Mouse (Mus musculus): Measurements from ENCODE around the gene Gkap1. TPM values are rescaled to one million over a fixed set of nuclear protein-coding genes. Genes with fewer than 3 reads are reported as not detected.

Gkap1 gene
- 22.7 and 23.6 TPM in 2 replicates for polyA plus RNA-seq (2015; fragmentation: Nextera tagmentation; extraction: Ambion mirVana)

GRCm38 (mm10) chr13:58275599-58275998 lies at the start of gene Gkap1:
Gkap1 (minus strand) TSS chr13:58275699.
- 72% methylated on average over 8 of the region's 8 CpGs for WGBS
- ATAC-seq (ENCODE audit: borderline replicate concordance, extremely low read depth, low FRiP score, low TSS enrichment), result no peak
- peak within 1 kb of the TSS; percentile 78 for H3K27ac ChIP-seq

GRCm38 (mm10) chr13:58317768-58318167 lies 42.3 kb upstream of the Gkap1 start:
- Histone ChIP-seq H3K27me3 (no peaks in the 10 kb centered on the region), H3K4me2 (no peak overlapping the region), H3K4me1 (no peaks in the 10 kb centered on the region), H3K4me3 (no peak overlapping the region), H3K9me3 (no peaks in the 10 kb centered on the region), H3K9ac (no peak overlapping the region), H3K27ac (no peak overlapping the region), H3K36me3 (no peaks in the 10 kb centered on the region)
- WGBS, result 54% methylated on average over 2 of the region's 2 CpGs
- no peak for ATAC-seq (ENCODE audit: borderline replicate concordance, extremely low read depth, low FRiP score, low TSS enrichment)

More at GRCm38 (mm10) chr13:58275599-58275998, at the start of gene Gkap1:
- H3K4me1 ChIP-seq, result peaks cover 13% of the 10 kb centered on the region; the same call in 1 of the 2 replicates
- peak within 1 kb of the TSS; percentile 87 for H3K4me2 ChIP-seq
- peak within 1 kb of the TSS; percentile 73 for H3K9ac ChIP-seq
- H3K9me3 ChIP-seq, result no peaks in the 10 kb centered on the region
- no peaks in the 10 kb centered on the region for H3K36me3 ChIP-seq
- 0 out of 2 replicates have a peak, but pooled peaks cover 6% of the 10 kb centered on the region for H3K27me3 ChIP-seq
- H3K4me3 ChIP-seq, result peak within 1 kb of the TSS; percentile 91

GRCm38 (mm10) chr13:58314991-58315390 lies 39.5 kb upstream of the Gkap1 start:
- Histone ChIP-seq H3K4me1 (no peaks in the 10 kb centered on the region), H3K4me2 (no peak overlapping the region), H3K9ac (no peak overlapping the region), H3K27ac (no peak overlapping the region), H3K36me3 (no peaks in the 10 kb centered on the region), H3K4me3 (no peak overlapping the region), H3K27me3 (no peaks in the 10 kb centered on the region), H3K9me3 (no peaks in the 10 kb centered on the region)
- WGBS, result 46% methylated on average over 6 of the region's 6 CpGs
- ATAC-seq (ENCODE audit: borderline replicate concordance, extremely low read depth, low FRiP score, low TSS enrichment), result no peak

- ATAC-seq (ENCODE audit: borderline replicate concordance, extremely low read depth, low FRiP score, low TSS enrichment), result no peak
- Histone ChIP-seq H3K9me3 (no peaks in the 10 kb centered on the region), H3K27me3 (no peaks in the 10 kb centered on the region), H3K9ac (no peak overlapping the region), H3K27ac (no peak overlapping the region), H3K4me2 (no peak overlapping the region), H3K36me3 (no peaks in the 10 kb centered on the region), H3K4me1 (no peaks in the 10 kb centered on the region), H3K4me3 (no peak overlapping the region)
- 67% methylated on average over 3 of the region's 3 CpGs for WGBS
Observed at GRCm38 (mm10) chr13:58313758-58314157, 38.3 kb upstream of the Gkap1 start.

- ATAC-seq (ENCODE audit: borderline replicate concordance, extremely low read depth, low FRiP score, low TSS enrichment), result no peak
- Histone ChIP-seq H3K9me3 (no peaks in the 10 kb centered on the region), H3K27ac (no peak overlapping the region), H3K4me1 (no peaks in the 10 kb centered on the region), H3K4me3 (no peak overlapping the region), H3K9ac (no peak overlapping the region), H3K4me2 (no peak overlapping the region), H3K36me3 (no peaks in the 10 kb centered on the region), H3K27me3 (no peaks in the 10 kb centered on the region)
- 23% methylated on average over 3 of the region's 3 CpGs for WGBS
Observed at GRCm38 (mm10) chr13:58311351-58311750, 35.9 kb upstream of the Gkap1 start.

GRCm38 (mm10) chr13:58309499-58309898 lies 34.0 kb upstream of the Gkap1 start:
- Histone ChIP-seq H3K27ac (no peak overlapping the region), H3K4me1 (no peaks in the 10 kb centered on the region), H3K9me3 (no peaks in the 10 kb centered on the region), H3K36me3 (no peaks in the 10 kb centered on the region), H3K4me3 (no peak overlapping the region), H3K9ac (no peak overlapping the region), H3K27me3 (no peaks in the 10 kb centered on the region), H3K4me2 (no peak overlapping the region)
- 67% methylated on average over 8 of the region's 8 CpGs for WGBS
- ATAC-seq (ENCODE audit: borderline replicate concordance, extremely low read depth, low FRiP score, low TSS enrichment), result no peak

GRCm38 (mm10) chr13:58307453-58307852 lies 32.0 kb upstream of the Gkap1 start:
- H3K27me3 ChIP-seq, result no peaks in the 10 kb centered on the region
- 92% methylated on average over 5 of the region's 5 CpGs for WGBS

GRCm38 (mm10) chr13:58305230-58305629 lies 29.7 kb upstream of the Gkap1 start:
- H3K4me2 ChIP-seq, result no peak overlapping the region

More at GRCm38 (mm10) chr13:58307453-58307852, 32.0 kb upstream of the Gkap1 start:
- no peaks in the 10 kb centered on the region for H3K36me3 ChIP-seq
- no peak overlapping the region for H3K9ac ChIP-seq
- ATAC-seq (ENCODE audit: borderline replicate concordance, extremely low read depth, low FRiP score, low TSS enrichment), result no peak
- no peaks in the 10 kb centered on the region for H3K4me1 ChIP-seq
- no peak overlapping the region for H3K27ac ChIP-seq
- no peak overlapping the region for H3K4me2 ChIP-seq
- no peak overlapping the region for H3K4me3 ChIP-seq
- H3K9me3 ChIP-seq, result no peaks in the 10 kb centered on the region

GRCm38 (mm10) chr13:58302421-58303145 lies 27.1 kb upstream of the Gkap1 start:
- Histone ChIP-seq H3K36me3 (no peaks in the 10 kb centered on the region), H3K9ac (no peak overlapping the region), H3K27ac (no peak overlapping the region), H3K4me1 (no peaks in the 10 kb centered on the region), H3K27me3 (no peaks in the 10 kb centered on the region), H3K4me3 (no peak overlapping the region), H3K9me3 (no peaks in the 10 kb centered on the region), H3K4me2 (no peak overlapping the region)
- ATAC-seq (ENCODE audit: borderline replicate concordance, extremely low read depth, low FRiP score, low TSS enrichment), result no peak
- 62% methylated on average over 9 of the region's 9 CpGs for WGBS

More at GRCm38 (mm10) chr13:58305230-58305629, 29.7 kb upstream of the Gkap1 start:
- H3K27me3 ChIP-seq, result no peaks in the 10 kb centered on the region
- no peak overlapping the region for H3K4me3 ChIP-seq
- H3K36me3 ChIP-seq, result no peaks in the 10 kb centered on the region
- no peaks in the 10 kb centered on the region for H3K9me3 ChIP-seq
- H3K9ac ChIP-seq, result no peak overlapping the region
- WGBS, result 76% methylated on average over 2 of the region's 2 CpGs
- H3K4me1 ChIP-seq, result no peaks in the 10 kb centered on the region
- no peak for ATAC-seq (ENCODE audit: borderline replicate concordance, extremely low read depth, low FRiP score, low TSS enrichment)
- H3K27ac ChIP-seq, result no peak overlapping the region

- H3K36me3 ChIP-seq, result no peaks in the 10 kb centered on the region
- H3K9ac ChIP-seq, result no peak overlapping the region
- ATAC-seq (ENCODE audit: borderline replicate concordance, extremely low read depth, low FRiP score, low TSS enrichment), result no peak
- no peak overlapping the region for H3K4me3 ChIP-seq
- no peak overlapping the region for H3K4me2 ChIP-seq
- H3K27me3 ChIP-seq, result no peaks in the 10 kb centered on the region
- no peaks in the 10 kb centered on the region for H3K4me1 ChIP-seq
- no peak overlapping the region for H3K27ac ChIP-seq
- 87% methylated on average over 6 of the region's 6 CpGs for WGBS
- H3K9me3 ChIP-seq, result no peaks in the 10 kb centered on the region
Observed at GRCm38 (mm10) chr13:58301961-58302360, 26.5 kb upstream of the Gkap1 start.

GRCm38 (mm10) chr13:58298756-58299155 lies 23.3 kb upstream of the Gkap1 start:
- WGBS, result 88% methylated on average over 3 of the region's 3 CpGs
- H3K9me3 ChIP-seq, result no peaks in the 10 kb centered on the region
- no peak overlapping the region for H3K4me2 ChIP-seq
- H3K27me3 ChIP-seq, result no peaks in the 10 kb centered on the region
- no peaks in the 10 kb centered on the region for H3K4me1 ChIP-seq
- ATAC-seq (ENCODE audit: borderline replicate concordance, extremely low read depth, low FRiP score, low TSS enrichment), result no peak
- H3K36me3 ChIP-seq, result no peaks in the 10 kb centered on the region
- no peak overlapping the region for H3K9ac ChIP-seq
- H3K4me3 ChIP-seq, result no peak overlapping the region
- H3K27ac ChIP-seq, result no peak overlapping the region

GRCm38 (mm10) chr13:58295582-58295981 lies 20.1 kb upstream of the Gkap1 start:
- Histone ChIP-seq H3K9me3 (no peaks in the 10 kb centered on the region), H3K4me3 (no peak overlapping the region), H3K27ac (no peak overlapping the region), H3K4me1 (0 out of 2 replicates have a peak, but pooled peaks cover 3% of the 10 kb centered on the region), H3K4me2 (no peak overlapping the region), H3K36me3 (no peaks in the 10 kb centered on the region), H3K27me3 (no peaks in the 10 kb centered on the region), H3K9ac (no peak overlapping the region)
- ATAC-seq (ENCODE audit: borderline replicate concordance, extremely low read depth, low FRiP score, low TSS enrichment), result no peak
- WGBS, result 62% methylated on average over 3 of the region's 3 CpGs
